Mouse (Mus musculus): ENCODE data around the gene Tyw3. TPM values are rescaled to one million over a fixed set of nuclear protein-coding genes. Genes with fewer than 3 reads are reported as not detected.
"Not testable (repeated sequence)": the region's sequence is repeated elsewhere in the genome, so short reads cannot be mapped to it uniquely, and the experiment has no call there.

Tyw3 gene
- 8.2 and 10.7 TPM in 2 replicates for polyA plus RNA-seq (2014; fragmentation: Nextera tagmentation; extraction: Ambion mirVana)

DNA sequence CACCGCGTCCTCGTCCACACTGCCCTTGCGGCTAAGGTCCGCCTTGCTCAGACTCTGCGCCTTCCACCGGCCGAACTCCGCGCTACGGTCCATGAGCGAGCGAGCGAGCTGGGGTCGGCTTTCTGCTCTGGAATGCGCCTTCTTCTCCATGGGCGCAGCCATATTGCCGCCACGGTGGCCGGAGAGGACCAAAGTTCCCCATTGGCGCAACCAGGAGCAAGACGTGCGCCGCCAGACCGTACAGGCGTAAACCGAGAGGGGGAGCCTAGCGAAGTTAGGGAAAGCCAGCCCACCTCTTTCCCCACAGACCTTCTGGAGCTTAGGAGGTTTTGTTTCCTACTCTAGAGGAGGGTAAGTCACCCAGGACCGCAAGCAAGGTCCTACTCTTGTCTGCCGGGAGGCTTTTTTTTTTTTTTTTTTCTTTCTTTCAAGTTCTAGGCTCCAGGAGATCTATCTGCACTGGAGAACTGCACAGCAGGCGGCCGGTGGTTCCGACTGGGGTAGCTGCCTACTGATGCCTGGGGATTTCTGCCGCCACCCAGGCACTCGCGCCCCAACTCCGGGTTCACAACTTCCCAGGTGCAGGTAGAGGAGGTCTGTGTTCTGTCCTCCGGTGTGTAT, at the start of gene Tyw3:
TSS of gene Tyw3 (minus strand) at position 171 of the 621 bp plus-strand sequence.
- Histone ChIP-seq H3K9me3 (ENCODE audit: control insufficient read depth, low read length) (no peaks in the 10 kb centered on the region), H3K36me3 (ENCODE audit: control insufficient read depth, insufficient read depth, low read length) (peaks cover 2% of the 10 kb centered on the region; the same call in 1 of the 2 replicates), H3K4me1 (replicated peaks; ENCODE audit: control insufficient read depth, insufficient read depth, low read length) (peaks cover 6% of the 10 kb centered on the region), H3K27me3 (replicated peaks; ENCODE audit: control insufficient read depth, insufficient read depth, low read length) (no peaks in the 10 kb centered on the region), H3K4me3 (ENCODE audit: low read depth, low read length) (peak within 1 kb of the TSS; percentile 90), H3K9ac (ENCODE audit: low read depth, low read length) (peak within 1 kb of the TSS; percentile 90), H3K27ac (ENCODE audit: low read depth, low read length) (peak within 1 kb of the TSS; percentile 85), H3K4me2 (peak within 1 kb of the TSS; percentile 65)
- ATAC-seq (replicated peaks; ENCODE audit: low FRiP score) (peak; percentile 94), DNase-seq (ENCODE audit: low spot score) (peak; percentile 93)
- WGBS = under 1% methylated on average over 38 of the region's 38 CpGs

DNA sequence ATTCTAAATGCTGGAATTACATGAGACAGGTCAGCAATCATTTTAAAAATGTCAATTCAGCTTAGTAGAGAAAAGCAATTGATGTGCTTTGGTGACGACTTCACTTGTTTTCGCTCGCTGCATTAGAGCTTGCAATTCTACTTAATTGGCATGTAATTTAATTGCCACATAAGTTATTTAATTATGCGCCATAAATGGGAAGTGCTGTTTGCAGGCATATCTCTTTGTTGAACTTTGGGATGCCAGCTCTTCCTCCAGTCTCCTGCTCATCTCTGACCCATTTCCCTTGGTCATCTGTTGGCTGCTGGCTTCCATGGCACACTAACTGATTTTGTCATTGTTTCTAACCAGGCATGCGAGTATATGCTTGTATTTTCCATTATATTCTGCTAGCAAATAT, 36.2 kb upstream of the Tyw3 start:
- no peaks in the 10 kb centered on the region for H3K4me1 ChIP-seq (replicated peaks; ENCODE audit: control insufficient read depth, insufficient read depth, low read length)
- H3K9ac ChIP-seq (ENCODE audit: low read depth, low read length) = no peak overlapping the region
- H3K27ac ChIP-seq (ENCODE audit: low read depth, low read length) = no peak overlapping the region
- no peak overlapping the region for H3K4me3 ChIP-seq (ENCODE audit: low read depth, low read length)
- H3K9me3 ChIP-seq (ENCODE audit: control insufficient read depth, low read length) = no peaks in the 10 kb centered on the region
- DNase-seq (ENCODE audit: low spot score) = no peak
- H3K36me3 ChIP-seq (ENCODE audit: control insufficient read depth, insufficient read depth, low read length) = no peaks in the 10 kb centered on the region
- WGBS = 83% methylated on average over 5 of the region's 5 CpGs
- no peak overlapping the region for H3K4me2 ChIP-seq
- no peaks in the 10 kb centered on the region for H3K27me3 ChIP-seq (replicated peaks; ENCODE audit: control insufficient read depth, insufficient read depth, low read length)
- no peak for ATAC-seq (replicated peaks; ENCODE audit: low FRiP score)

DNA sequence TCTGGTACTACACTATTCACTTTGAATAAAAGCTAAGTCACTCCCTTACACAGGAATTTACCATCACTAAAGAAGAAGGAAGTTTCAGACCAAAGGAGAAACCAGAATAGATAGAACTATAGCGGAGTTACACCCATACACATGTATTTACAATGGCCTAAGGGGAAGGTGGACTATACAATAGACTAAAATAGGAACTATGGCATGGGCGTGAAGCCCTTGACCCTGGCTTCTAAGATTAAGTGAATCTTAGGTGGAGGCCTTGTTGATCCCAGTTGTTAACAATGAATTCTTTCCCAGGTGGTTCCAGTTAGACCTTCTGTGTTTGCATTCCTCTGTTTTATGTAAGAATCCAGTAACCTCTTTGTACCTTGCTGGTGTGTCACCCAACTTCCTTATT, 34.4 kb upstream of the Tyw3 start:
- H3K4me3 ChIP-seq (ENCODE audit: low read depth, low read length); H3K4me2 ChIP-seq; H3K9ac ChIP-seq (ENCODE audit: low read depth, low read length); H3K9me3 ChIP-seq (ENCODE audit: control insufficient read depth, low read length); H3K36me3 ChIP-seq (ENCODE audit: control insufficient read depth, insufficient read depth, low read length); ATAC-seq (replicated peaks; ENCODE audit: low FRiP score); DNase-seq (ENCODE audit: low spot score); H3K27ac ChIP-seq (ENCODE audit: low read depth, low read length); H3K4me1 ChIP-seq (replicated peaks; ENCODE audit: control insufficient read depth, insufficient read depth, low read length); H3K27me3 ChIP-seq (replicated peaks; ENCODE audit: control insufficient read depth, insufficient read depth, low read length): not testable (repeated sequence)
- 80% methylated on average over 2 of the region's 2 CpGs for WGBS

DNA sequence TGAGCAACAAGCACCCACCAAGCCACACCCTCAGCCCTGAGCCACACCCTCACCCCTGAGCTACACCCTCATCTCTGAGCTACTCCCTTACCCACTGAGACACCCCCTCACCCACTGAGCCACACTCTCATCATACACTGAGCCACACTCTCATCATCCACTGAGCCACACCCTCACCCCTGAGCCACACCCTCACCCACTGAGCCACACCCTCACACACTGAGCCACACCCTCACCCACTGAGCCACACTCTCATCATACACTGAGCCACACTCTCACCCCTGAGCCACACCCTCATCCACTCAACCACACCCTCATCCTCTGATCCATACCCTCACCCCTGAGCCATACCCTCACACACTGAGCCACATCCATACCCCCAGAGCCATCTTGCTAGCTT, 31.4 kb upstream of the Tyw3 start:
- H3K36me3 ChIP-seq (ENCODE audit: control insufficient read depth, insufficient read depth, low read length) = no peaks in the 10 kb centered on the region
- H3K4me3 ChIP-seq (ENCODE audit: low read depth, low read length) = no peak overlapping the region
- H3K9me3 ChIP-seq (ENCODE audit: control insufficient read depth, low read length) = no peaks in the 10 kb centered on the region
- H3K27ac ChIP-seq (ENCODE audit: low read depth, low read length) = no peak overlapping the region
- no peak overlapping the region for H3K9ac ChIP-seq (ENCODE audit: low read depth, low read length)
- DNase-seq (ENCODE audit: low spot score) = no peak
- peak; percentile 75 for ATAC-seq (replicated peaks; ENCODE audit: low FRiP score)
- H3K4me1 ChIP-seq (replicated peaks; ENCODE audit: control insufficient read depth, insufficient read depth, low read length) = no peaks in the 10 kb centered on the region
- no peaks in the 10 kb centered on the region for H3K27me3 ChIP-seq (replicated peaks; ENCODE audit: control insufficient read depth, insufficient read depth, low read length)
- H3K4me2 ChIP-seq = no peak overlapping the region

DNA sequence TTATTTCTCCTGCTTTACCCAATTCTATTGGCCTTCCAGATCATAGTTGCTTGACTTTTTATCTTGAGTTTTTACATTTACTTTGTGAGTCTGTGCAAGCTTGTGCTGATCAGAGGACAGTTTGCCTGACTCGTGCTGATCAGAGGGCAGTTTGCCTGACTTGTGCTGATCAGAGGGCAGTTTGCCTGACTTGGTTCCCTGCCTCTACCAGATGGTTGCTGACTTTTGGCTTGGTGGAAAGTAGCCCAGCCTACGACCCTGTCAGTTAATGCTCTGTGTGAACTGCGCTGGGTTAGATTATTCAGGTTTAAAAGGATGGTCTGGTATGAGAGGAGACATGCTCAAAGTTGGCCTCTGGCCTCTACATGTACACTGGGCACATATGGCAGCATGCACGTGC, 19.2 kb upstream of the Tyw3 start:
- DNase-seq (ENCODE audit: low spot score) = no peak
- Histone ChIP-seq H3K27ac (ENCODE audit: low read depth, low read length) (no peak overlapping the region), H3K9ac (ENCODE audit: low read depth, low read length) (no peak overlapping the region), H3K36me3 (ENCODE audit: control insufficient read depth, insufficient read depth, low read length) (peaks cover 5% of the 10 kb centered on the region; the same call in 1 of the 2 replicates), H3K4me1 (replicated peaks; ENCODE audit: control insufficient read depth, insufficient read depth, low read length) (no peaks in the 10 kb centered on the region), H3K9me3 (ENCODE audit: control insufficient read depth, low read length) (no peaks in the 10 kb centered on the region), H3K4me2 (no peak overlapping the region), H3K27me3 (replicated peaks; ENCODE audit: control insufficient read depth, insufficient read depth, low read length) (no peaks in the 10 kb centered on the region), H3K4me3 (ENCODE audit: low read depth, low read length) (no peak overlapping the region)
- ATAC-seq (replicated peaks; ENCODE audit: low FRiP score) = no peak
- WGBS = 85% methylated on average over 4 of the region's 4 CpGs

DNA sequence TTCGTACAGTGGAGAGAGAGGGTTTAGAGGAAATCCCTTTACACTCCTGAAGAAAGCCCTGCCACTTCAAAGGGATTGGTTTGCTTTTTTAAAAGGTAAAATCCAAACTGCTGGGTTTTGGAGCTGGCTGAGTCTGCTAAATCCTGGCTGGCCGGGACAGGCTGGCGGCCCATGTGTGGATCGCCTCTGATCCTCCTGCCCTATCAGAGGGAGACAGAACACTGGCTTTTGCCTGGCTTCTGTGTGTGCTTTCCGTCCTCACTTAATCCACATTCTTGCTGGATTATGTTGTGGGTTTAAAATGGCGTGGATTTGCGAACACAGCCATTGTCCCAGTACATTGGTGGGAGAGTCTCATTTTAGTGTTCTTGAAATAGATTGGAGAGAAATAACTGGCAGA, 18.4 kb upstream of the Tyw3 start:
- H3K4me2 ChIP-seq = no peak overlapping the region
- no peaks in the 10 kb centered on the region for H3K27me3 ChIP-seq (replicated peaks; ENCODE audit: control insufficient read depth, insufficient read depth, low read length)
- H3K36me3 ChIP-seq (ENCODE audit: control insufficient read depth, insufficient read depth, low read length) = peaks cover 5% of the 10 kb centered on the region; the same call in 1 of the 2 replicates
- no peak overlapping the region for H3K27ac ChIP-seq (ENCODE audit: low read depth, low read length)
- no peak overlapping the region for H3K4me3 ChIP-seq (ENCODE audit: low read depth, low read length)
- 89% methylated on average over 7 of the region's 7 CpGs for WGBS
- DNase-seq (ENCODE audit: low spot score) (no peak), ATAC-seq (replicated peaks; ENCODE audit: low FRiP score) (no peak)
- H3K9me3 ChIP-seq (ENCODE audit: control insufficient read depth, low read length) = no peaks in the 10 kb centered on the region
- no peaks in the 10 kb centered on the region for H3K4me1 ChIP-seq (replicated peaks; ENCODE audit: control insufficient read depth, insufficient read depth, low read length)
- no peak overlapping the region for H3K9ac ChIP-seq (ENCODE audit: low read depth, low read length)

DNA sequence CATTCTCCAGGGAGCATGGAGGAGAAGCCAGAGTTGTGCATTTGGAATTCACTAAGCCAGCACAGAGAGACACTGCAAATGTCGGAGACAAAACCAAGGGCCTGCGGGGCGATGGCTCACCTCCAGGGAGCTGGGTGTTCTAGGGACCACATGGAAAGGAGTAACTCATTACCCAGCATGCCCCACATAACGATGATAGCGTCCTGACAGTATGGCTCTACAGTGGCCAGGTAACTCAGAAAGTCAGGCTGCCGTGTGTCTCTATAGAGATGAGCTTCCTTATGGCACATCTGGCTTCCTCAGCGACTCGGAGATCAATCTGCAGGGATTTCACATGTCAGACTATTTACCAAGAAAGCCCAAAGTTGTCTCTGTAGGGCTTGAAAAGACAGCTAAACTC, 17.9 kb upstream of the Tyw3 start:
- no peak for ATAC-seq (replicated peaks; ENCODE audit: low FRiP score)
- no peak overlapping the region for H3K4me2 ChIP-seq

DNA sequence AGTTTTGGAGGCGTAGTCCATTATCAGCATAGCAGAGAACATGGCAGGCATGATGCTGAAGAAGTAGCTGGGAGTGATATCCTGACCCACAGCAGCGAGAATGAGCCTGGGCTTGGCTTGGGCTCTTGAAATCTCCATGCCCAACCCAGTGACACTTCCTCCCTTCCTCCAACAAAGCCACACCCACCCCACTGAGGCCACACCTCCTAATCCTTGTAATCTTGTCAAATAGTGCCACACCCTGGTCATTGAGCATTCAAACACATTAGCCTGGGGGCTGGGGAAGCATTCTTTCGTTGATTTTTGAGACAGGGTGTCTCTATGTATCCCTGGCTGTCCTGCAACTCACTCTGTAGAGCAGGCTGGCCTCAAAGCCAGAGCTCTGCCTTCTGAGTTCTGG, 15.0 kb upstream of the Tyw3 start:
- peaks cover 5% of the 10 kb centered on the region; the same call in 1 of the 2 replicates for H3K36me3 ChIP-seq (ENCODE audit: control insufficient read depth, insufficient read depth, low read length)
- 86% methylated on average over 3 of the region's 3 CpGs for WGBS

More for the DNA sequence above, 17.9 kb upstream of the Tyw3 start:
- Histone ChIP-seq H3K9me3 (ENCODE audit: control insufficient read depth, low read length) (no peaks in the 10 kb centered on the region), H3K9ac (ENCODE audit: low read depth, low read length) (no peak overlapping the region), H3K27me3 (replicated peaks; ENCODE audit: control insufficient read depth, insufficient read depth, low read length) (no peaks in the 10 kb centered on the region), H3K36me3 (ENCODE audit: control insufficient read depth, insufficient read depth, low read length) (peaks cover 5% of the 10 kb centered on the region; the same call in 1 of the 2 replicates), H3K4me3 (ENCODE audit: low read depth, low read length) (no peak overlapping the region), H3K4me1 (replicated peaks; ENCODE audit: control insufficient read depth, insufficient read depth, low read length) (no peaks in the 10 kb centered on the region), H3K27ac (ENCODE audit: low read depth, low read length) (no peak overlapping the region)
- WGBS = 90% methylated on average over 8 of the region's 8 CpGs
- DNase-seq (ENCODE audit: low spot score) = no peak

DNA sequence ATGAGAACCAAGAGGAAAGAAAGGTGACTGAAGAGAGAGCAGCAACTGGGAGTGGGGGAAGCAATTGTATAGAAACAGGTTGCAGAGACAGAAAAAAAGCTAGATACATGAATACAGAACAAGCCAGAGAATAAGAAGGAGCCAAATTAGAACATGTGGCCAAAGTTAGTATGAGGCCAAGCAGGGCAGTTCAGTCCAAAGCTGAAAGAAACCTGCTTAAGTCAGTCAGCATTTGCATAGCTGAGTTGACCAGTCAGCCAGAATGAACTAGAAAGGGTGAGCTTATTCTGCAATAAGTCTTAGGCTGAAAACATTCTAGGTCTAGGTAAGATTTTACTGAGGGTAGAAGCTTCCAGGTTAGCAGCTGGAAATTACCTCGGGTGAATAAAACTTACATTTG, 11.0 kb upstream of the Tyw3 start:
- ATAC-seq (replicated peaks; ENCODE audit: low FRiP score) = no peak
- WGBS = 69% methylated on average over 1 of the region's 1 CpGs
- no peaks in the 10 kb centered on the region for H3K4me1 ChIP-seq (replicated peaks; ENCODE audit: control insufficient read depth, insufficient read depth, low read length)
- no peak overlapping the region for H3K27ac ChIP-seq (ENCODE audit: low read depth, low read length)
- no peaks in the 10 kb centered on the region for H3K27me3 ChIP-seq (replicated peaks; ENCODE audit: control insufficient read depth, insufficient read depth, low read length)
- H3K9ac ChIP-seq (ENCODE audit: low read depth, low read length) = no peak overlapping the region
- H3K4me2 ChIP-seq = no peak overlapping the region
- H3K4me3 ChIP-seq (ENCODE audit: low read depth, low read length) = no peak overlapping the region
- H3K36me3 ChIP-seq (ENCODE audit: control insufficient read depth, insufficient read depth, low read length) = peaks cover 8% of the 10 kb centered on the region; the same call in 1 of the 2 replicates
- no peak for DNase-seq (ENCODE audit: low spot score)
- H3K9me3 ChIP-seq (ENCODE audit: control insufficient read depth, low read length) = no peaks in the 10 kb centered on the region

More for the DNA sequence above, 15.0 kb upstream of the Tyw3 start:
- DNase-seq (ENCODE audit: low spot score) (no peak), ATAC-seq (replicated peaks; ENCODE audit: low FRiP score) (no peak)
- H3K4me2 ChIP-seq = no peak overlapping the region
- H3K4me1 ChIP-seq (replicated peaks; ENCODE audit: control insufficient read depth, insufficient read depth, low read length) = no peaks in the 10 kb centered on the region
- H3K4me3 ChIP-seq (ENCODE audit: low read depth, low read length) = no peak overlapping the region
- no peak overlapping the region for H3K9ac ChIP-seq (ENCODE audit: low read depth, low read length)
- H3K27ac ChIP-seq (ENCODE audit: low read depth, low read length) = no peak overlapping the region
- no peaks in the 10 kb centered on the region for H3K9me3 ChIP-seq (ENCODE audit: control insufficient read depth, low read length)
- no peaks in the 10 kb centered on the region for H3K27me3 ChIP-seq (replicated peaks; ENCODE audit: control insufficient read depth, insufficient read depth, low read length)

Measured in liver, embryonic 11.5 days (tissue).